Mouse (Mus musculus): Measurements from ENCODE around the gene Lifr. TPM values are rescaled to one million over a fixed set of nuclear protein-coding genes. Genes with fewer than 3 reads are reported as not detected.

Lifr gene
- polyA plus RNA-seq, 1 experiment from 2014 or later: 9.4 TPM

- Histone ChIP-seq H3K4me3 (ENCODE audit: low read depth, low read length) (no peak overlapping the region), H3K27ac (ENCODE audit: low read depth, low read length) (no peak overlapping the region), H3K9me3 (ENCODE audit: control insufficient read depth, low read length) (no peaks in the 10 kb centered on the region), H3K4me1 (replicated peaks; ENCODE audit: control insufficient read depth, insufficient read depth, low read length) (no peaks in the 10 kb centered on the region), H3K9ac (ENCODE audit: low read length) (no peak overlapping the region), H3K36me3 (ENCODE audit: control insufficient read depth, insufficient read depth, low read length) (no peaks in the 10 kb centered on the region), H3K27me3 (ENCODE audit: control insufficient read depth, insufficient read depth, low read length) (no peaks in the 10 kb centered on the region), H3K4me2 (ENCODE audit: low read depth, low read length, severe bottlenecking) (no peak overlapping the region)
- ATAC-seq (replicated peaks; ENCODE audit: low FRiP score) (no peak), DNase-seq (ENCODE audit: low spot score) (no peak)
- 46% methylated on average over 7 of the region's 7 CpGs for WGBS
Observed at GRCm38 (mm10) chr15:7115326-7116003, 25.1 kb downstream of the Lifr start.

- no peak overlapping the region for H3K4me3 ChIP-seq (ENCODE audit: low read depth, low read length)
- no peaks in the 10 kb centered on the region for H3K27me3 ChIP-seq (ENCODE audit: control insufficient read depth, insufficient read depth, low read length)
- no peaks in the 10 kb centered on the region for H3K36me3 ChIP-seq (ENCODE audit: control insufficient read depth, insufficient read depth, low read length)
- WGBS: 63% methylated on average over 1 of the region's 1 CpGs
- H3K27ac ChIP-seq (ENCODE audit: low read depth, low read length): no peak overlapping the region
- no peak overlapping the region for H3K4me2 ChIP-seq (ENCODE audit: low read depth, low read length, severe bottlenecking)
- H3K9ac ChIP-seq (ENCODE audit: low read length): no peak overlapping the region
- H3K9me3 ChIP-seq (ENCODE audit: control insufficient read depth, low read length): no peaks in the 10 kb centered on the region
- ATAC-seq (replicated peaks; ENCODE audit: low FRiP score) (no peak), DNase-seq (ENCODE audit: low spot score) (no peak)
- H3K4me1 ChIP-seq (replicated peaks; ENCODE audit: control insufficient read depth, insufficient read depth, low read length): no peaks in the 10 kb centered on the region
Observed at GRCm38 (mm10) chr15:7116216-7116615, 25.8 kb downstream of the Lifr start.

- Histone ChIP-seq H3K9me3 (ENCODE audit: control insufficient read depth, low read length) (no peaks in the 10 kb centered on the region), H3K27me3 (ENCODE audit: control insufficient read depth, insufficient read depth, low read length) (no peaks in the 10 kb centered on the region), H3K27ac (ENCODE audit: low read depth, low read length) (no peak overlapping the region), H3K9ac (ENCODE audit: low read length) (no peak overlapping the region), H3K4me3 (ENCODE audit: low read depth, low read length) (no peak overlapping the region), H3K4me2 (ENCODE audit: low read depth, low read length, severe bottlenecking) (no peak overlapping the region), H3K4me1 (replicated peaks; ENCODE audit: control insufficient read depth, insufficient read depth, low read length) (no peaks in the 10 kb centered on the region), H3K36me3 (ENCODE audit: control insufficient read depth, insufficient read depth, low read length) (no peaks in the 10 kb centered on the region)
- WGBS: 70% methylated on average over 3 of the region's 3 CpGs
- DNase-seq (ENCODE audit: low spot score) (no peak), ATAC-seq (replicated peaks; ENCODE audit: low FRiP score) (no peak)
Observed at GRCm38 (mm10) chr15:7116699-7117098, 26.3 kb downstream of the Lifr start.

- ATAC-seq (replicated peaks; ENCODE audit: low FRiP score) (no peak), DNase-seq (ENCODE audit: low spot score) (no peak)
- H3K9me3 ChIP-seq (ENCODE audit: control insufficient read depth, low read length): no peaks in the 10 kb centered on the region
- H3K4me3 ChIP-seq (ENCODE audit: low read depth, low read length): no peak overlapping the region
- no peak overlapping the region for H3K9ac ChIP-seq (ENCODE audit: low read length)
- H3K4me1 ChIP-seq (replicated peaks; ENCODE audit: control insufficient read depth, insufficient read depth, low read length): no peaks in the 10 kb centered on the region
- no peaks in the 10 kb centered on the region for H3K36me3 ChIP-seq (ENCODE audit: control insufficient read depth, insufficient read depth, low read length)
- H3K27ac ChIP-seq (ENCODE audit: low read depth, low read length): no peak overlapping the region
- H3K27me3 ChIP-seq (ENCODE audit: control insufficient read depth, insufficient read depth, low read length): no peaks in the 10 kb centered on the region
- WGBS: 74% methylated on average over 6 of the region's 6 CpGs
- H3K4me2 ChIP-seq (ENCODE audit: low read depth, low read length, severe bottlenecking): no peak overlapping the region
Observed at GRCm38 (mm10) chr15:7117944-7118343, 27.5 kb downstream of the Lifr start.

GRCm38 (mm10) chr15:7118849-7119248, 28.4 kb downstream of the Lifr start:
- Histone ChIP-seq H3K36me3 (ENCODE audit: control insufficient read depth, insufficient read depth, low read length) (no peaks in the 10 kb centered on the region), H3K4me3 (ENCODE audit: low read depth, low read length) (no peak overlapping the region), H3K27me3 (ENCODE audit: control insufficient read depth, insufficient read depth, low read length) (no peaks in the 10 kb centered on the region), H3K4me1 (replicated peaks; ENCODE audit: control insufficient read depth, insufficient read depth, low read length) (no peaks in the 10 kb centered on the region), H3K4me2 (ENCODE audit: low read depth, low read length, severe bottlenecking) (no peak overlapping the region), H3K9me3 (ENCODE audit: control insufficient read depth, low read length) (no peaks in the 10 kb centered on the region), H3K9ac (ENCODE audit: low read length) (no peak overlapping the region), H3K27ac (ENCODE audit: low read depth, low read length) (no peak overlapping the region)
- no peak for DNase-seq (ENCODE audit: low spot score)
- no peak for ATAC-seq (replicated peaks; ENCODE audit: low FRiP score)
- 91% methylated on average over 5 of the region's 5 CpGs for whole genome bisulfite sequencing

GRCm38 (mm10) chr15:7119930-7120512, 29.6 kb downstream of the Lifr start:
- no peak for DNase-seq (ENCODE audit: low spot score)
- H3K4me2 ChIP-seq (ENCODE audit: low read depth, low read length, severe bottlenecking): no peak overlapping the region
- no peak for ATAC-seq (replicated peaks; ENCODE audit: low FRiP score)
- H3K27ac ChIP-seq (ENCODE audit: low read depth, low read length): no peak overlapping the region
- H3K36me3 ChIP-seq (ENCODE audit: control insufficient read depth, insufficient read depth, low read length): no peaks in the 10 kb centered on the region
- H3K9me3 ChIP-seq (ENCODE audit: control insufficient read depth, low read length): no peaks in the 10 kb centered on the region
- no peak overlapping the region for H3K4me3 ChIP-seq (ENCODE audit: low read depth, low read length)
- H3K9ac ChIP-seq (ENCODE audit: low read length): no peak overlapping the region
- no peaks in the 10 kb centered on the region for H3K27me3 ChIP-seq (ENCODE audit: control insufficient read depth, insufficient read depth, low read length)
- 78% methylated on average over 8 of the region's 8 CpGs for WGBS
- H3K4me1 ChIP-seq (replicated peaks; ENCODE audit: control insufficient read depth, insufficient read depth, low read length): no peaks in the 10 kb centered on the region

GRCm38 (mm10) chr15:7123781-7124450, 33.5 kb downstream of the Lifr start:
- Histone ChIP-seq H3K4me2 (ENCODE audit: low read depth, low read length, severe bottlenecking) (no peak overlapping the region), H3K4me1 (replicated peaks; ENCODE audit: control insufficient read depth, insufficient read depth, low read length) (no peaks in the 10 kb centered on the region; the same call in 1 of the 2 replicates), H3K36me3 (ENCODE audit: control insufficient read depth, insufficient read depth, low read length) (no peaks in the 10 kb centered on the region), H3K27ac (ENCODE audit: low read depth, low read length) (no peak overlapping the region), H3K4me3 (ENCODE audit: low read depth, low read length) (no peak overlapping the region), H3K27me3 (ENCODE audit: control insufficient read depth, insufficient read depth, low read length) (0 out of 2 replicates have a peak, but pooled peaks cover 2% of the 10 kb centered on the region), H3K9me3 (ENCODE audit: control insufficient read depth, low read length) (no peaks in the 10 kb centered on the region), H3K9ac (ENCODE audit: low read length) (no peak overlapping the region)
- DNase-seq (ENCODE audit: low spot score) (no peak), ATAC-seq (replicated peaks; ENCODE audit: low FRiP score) (no peak)
- WGBS: 71% methylated on average over 5 of the region's 5 CpGs

- no peaks in the 10 kb centered on the region for H3K9me3 ChIP-seq (ENCODE audit: control insufficient read depth, low read length)
- DNase-seq (ENCODE audit: low spot score): no peak
- ATAC-seq (replicated peaks; ENCODE audit: low FRiP score): no peak
- no peak overlapping the region for H3K4me3 ChIP-seq (ENCODE audit: low read depth, low read length)
- 64% methylated on average over 1 of the region's 1 CpGs for WGBS
- H3K27ac ChIP-seq (ENCODE audit: low read depth, low read length): no peak overlapping the region
- no peak overlapping the region for H3K9ac ChIP-seq (ENCODE audit: low read length)
- no peaks in the 10 kb centered on the region for H3K36me3 ChIP-seq (ENCODE audit: control insufficient read depth, insufficient read depth, low read length)
- no peak overlapping the region for H3K4me2 ChIP-seq (ENCODE audit: low read depth, low read length, severe bottlenecking)
- H3K27me3 ChIP-seq (ENCODE audit: control insufficient read depth, insufficient read depth, low read length): peaks cover 3% of the 10 kb centered on the region; the same call in 1 of the 2 replicates
- peaks cover 3% of the 10 kb centered on the region; the same call in 1 of the 2 replicates for H3K4me1 ChIP-seq (replicated peaks; ENCODE audit: control insufficient read depth, insufficient read depth, low read length)
Observed at GRCm38 (mm10) chr15:7126171-7126570, 35.8 kb downstream of the Lifr start.
